Mouse (Mus musculus) brain, embryonic 14.5 days (tissue): ENCODE measurements around the gene Fgr.

ENCODE experiments used
- CTCF ChIP-seq: fragments of 200-500 bp; IDR thresholded peaks from 2 replicates; pipeline ENCODE4 v1.5.1; 2012; ENCODE audit warnings: inconsistent platforms, mild to moderate bottlenecking, moderate library complexity, borderline replicate concordance; ENCODE audit not compliant: insufficient read depth, insufficient read length; ENCODE audit errors: extremely low read depth
- POLR2A ChIP-seq: fragments of 200-500 bp; IDR thresholded peaks from 2 replicates; pipeline ENCODE4 v1.6.1; 2012; ENCODE audit warnings: mild to moderate bottlenecking, inconsistent platforms, borderline replicate concordance; ENCODE audit not compliant: poor library complexity, insufficient read depth, insufficient read length, severe bottlenecking; ENCODE audit errors: extremely low read depth

- TF ChIP-seq CTCF (no peak), POLR2A (no peak)
Measured at GRCm38 (mm10) chr4:133035946-133036345, 62.1 kb downstream of the Fgr start.
